In the genomic region with DNA sequence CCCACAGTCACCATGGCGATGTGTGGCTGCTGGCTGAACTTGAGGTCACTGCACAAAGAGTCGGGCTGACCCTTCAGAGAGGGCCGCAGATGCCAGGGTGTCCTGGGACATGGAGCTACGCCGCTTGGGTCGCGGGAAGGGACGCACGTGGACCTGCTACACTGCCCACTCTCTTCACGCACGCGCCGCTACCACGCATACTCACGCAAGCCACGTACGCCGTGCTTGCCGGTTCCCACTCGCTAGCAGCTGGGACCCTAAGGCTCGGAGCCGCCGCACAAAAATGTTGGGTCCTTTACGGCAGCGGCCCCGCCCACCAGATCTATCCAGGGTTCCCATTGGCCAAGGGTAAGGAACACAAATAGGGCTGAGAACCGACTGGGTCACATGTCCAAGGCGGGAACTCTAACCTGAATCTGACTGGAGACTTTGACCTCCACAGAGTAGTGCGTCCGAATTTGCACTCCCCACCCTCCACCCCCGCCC, we compare ENCODE assay signal across 8 mouse cellular contexts. TPM values are rescaled to one million over a fixed set of nuclear protein-coding genes. Genes with fewer than 3 reads are reported as not detected.
DNase-seq lines count a peak whose midpoint lies in the region; ATAC-seq lines count a peak whose summit lies in the region.

TSS of gene Abcb6 (minus strand) at position 288 of the 486 bp plus-strand sequence.

- H3K9ac ChIP-seq in hindbrain, embryonic 13.5 days: peak within 1 kb of the TSS; percentile 84

- H3K27me3 ChIP-seq in hindbrain, embryonic 13.5 days: no peaks in the 10 kb centered on the region

- H3K36me3 ChIP-seq in hindbrain, embryonic 13.5 days: peaks cover 69% of the 10 kb centered on the region

- no peaks in the 10 kb centered on the region for H3K9me3 ChIP-seq in hindbrain, embryonic 13.5 days

- peaks cover 30% of the 10 kb centered on the region for H3K4me1 ChIP-seq in hindbrain, embryonic 13.5 days (replicated peaks)

- DNase-seq in NIH3T3 (ENCODE audit: low read depth): peak; percentile 91
- DNase-seq in cerebellum, postnatal 10 days: peak; percentile 92 to 93
- DNase-seq in frontal cortex, postnatal 14 days (ENCODE audit: low spot score in 2 of 2): peak; percentile 91 to 93
- peak; percentile 71 to 76 for DNase-seq in layer of hippocampus, postnatal 25 days (ENCODE audit: extremely low spot score in 1 of 2, low spot score in 1 of 2)
- DNase-seq in lung, postnatal 25 days (ENCODE audit: low spot score): peak; percentile 90
- DNase-seq in retina, postnatal 1 day: peak; percentile 97
- DNase-seq in urinary bladder, adult 18-20 months (ENCODE audit: low spot score in 2 of 2): peak; percentile 74 to 75

- H3K4me2 ChIP-seq in hindbrain, embryonic 13.5 days: peak within 1 kb of the TSS; percentile 100

- ATAC-seq in hindbrain, embryonic 13.5 days (ENCODE audit: low FRiP score): peak; percentile 91

- H3K4me3 ChIP-seq in hindbrain, embryonic 13.5 days: peak within 1 kb of the TSS; percentile 59

- H3K27ac ChIP-seq in hindbrain, embryonic 13.5 days: peak within 1 kb of the TSS; percentile 81

- under 1% methylated on average over 31 of the region's 31 CpGs for WGBS in hindbrain, embryonic 13.5 days

RNA-seq across cellular contexts. Expression of gene Abcb6, which starts in this region (rescaled TPM):
- 38.4 and 40.3 TPM in 2 replicates for polyA plus RNA-seq in hindbrain, embryonic 13.5 days (2015; fragmentation: Nextera tagmentation; extraction: Ambion mirVana)
- 10 to 100 TPM; 25.2 to 28.0 TPM for total RNA-seq in layer of hippocampus, postnatal 25 days (2021)

Comparison
In these comparisons a context has a peak if more than half of its experiments do, and no peak if none do; other contexts are left out.
1. Peak in every context shown above with its lines: DNase-seq, ATAC-seq, H3K4me3 ChIP-seq and H3K27ac ChIP-seq.